Mouse (Mus musculus) spleen, adult 2 months (tissue): ENCODE measurements around the gene Unc93a2. TPM values are rescaled to one million over a fixed set of nuclear protein-coding genes. Genes with fewer than 3 reads are reported as not detected.
"Not testable (repeated sequence)": the region's sequence is repeated elsewhere in the genome, so short reads cannot be mapped to it uniquely, and the experiment has no call there.

Experiments
- DNase-seq, 2 experiments: peaks; one replicate each; pipeline versions ENCODE4 v3.0.0 to v3.0.0-alpha.2; 2012 to 2021; ENCODE audit warnings: low spot score in 2 of 2, low read depth in 1 of 2
- H3K27ac ChIP-seq: fragments of 200-500 bp; 2 replicates; pipeline ENCODE4 v1.5.1; 2012; ENCODE audit warnings: low read length, inconsistent platforms; ENCODE audit not compliant: insufficient read depth
- H3K27me3 ChIP-seq: fragments of 200-500 bp; 2 replicates; pipeline ENCODE4 v1.6.1; 2012; ENCODE audit warnings: mild to moderate bottlenecking, moderate library complexity, low read length, inconsistent platforms; ENCODE audit not compliant: control insufficient read depth, insufficient read depth
- H3K36me3 ChIP-seq: fragments of 200-500 bp; 2 replicates; pipeline ENCODE4 v1.6.1; 2012; ENCODE audit warnings: mild to moderate bottlenecking, low read length, inconsistent platforms; ENCODE audit not compliant: control insufficient read depth, insufficient read depth
- H3K4me1 ChIP-seq: fragments of 200-500 bp; 2 replicates; pipeline ENCODE4 v1.6.1; 2011; ENCODE audit warnings: inconsistent platforms; ENCODE audit not compliant: control insufficient read depth, insufficient read depth, insufficient read length
- H3K4me3 ChIP-seq: fragments of 200-500 bp; 2 replicates; pipeline ENCODE4 v1.5.1; 2011; ENCODE audit warnings: mild to moderate bottlenecking, inconsistent platforms; ENCODE audit not compliant: insufficient read depth, insufficient read length; ENCODE audit errors: extremely low read depth
- WGBS: fragments of 180-500 bp; shearing (Covaris S2); methylation state at CpG from one replicate; pipeline ENCODE4 v1.1.7; 2018; 5-methylcytosine and 5-hydroxymethylcytosine counted together
- polyA plus RNA-seq: library from polyadenylated mRNA; depleted of rRNA; stranded (reverse); fragments of >200 nt; gene quantifications from 2 replicates; pipeline ENCODE4 v1.2.3, GENCODE M21; 2012; rRNA removed

The Unc93a2 gene
- polyA plus RNA-seq, 1 experiment: not detected

GRCm38 (mm10) chr17:7326415-7326814, 58.8 kb downstream of the Unc93a2 start:
- H3K27ac ChIP-seq, H3K4me3 ChIP-seq, H3K27me3 ChIP-seq, DNase-seq, H3K4me1 ChIP-seq, H3K36me3 ChIP-seq: not testable (repeated sequence)
- WGBS: 71% methylated on average over 8 of the region's 8 CpGs

- not testable (repeated sequence) for H3K4me3 ChIP-seq, H3K36me3 ChIP-seq, DNase-seq, H3K27ac ChIP-seq, H3K4me1 ChIP-seq, H3K27me3 ChIP-seq
- 90% methylated on average over 5 of the region's 5 CpGs for WGBS
Observed at GRCm38 (mm10) chr17:7324346-7324745, 60.9 kb downstream of the Unc93a2 start, which contains the start of gene Tcp10a. Gene Tcp10a, plus strand, starts transcription at chr17:7324646.

GRCm38 (mm10) chr17:7319789-7320188, 65.5 kb downstream of the Unc93a2 start:
- not testable (repeated sequence) for H3K4me3 ChIP-seq, H3K27ac ChIP-seq, DNase-seq, H3K27me3 ChIP-seq, H3K4me1 ChIP-seq, H3K36me3 ChIP-seq
- 70% methylated on average over 6 of the region's 6 CpGs for WGBS

GRCm38 (mm10) chr17:7315693-7316382, 69.4 kb downstream of the Unc93a2 start:
- H3K27me3 ChIP-seq, H3K4me1 ChIP-seq, DNase-seq, H3K36me3 ChIP-seq, H3K27ac ChIP-seq, H3K4me3 ChIP-seq: not testable (repeated sequence)
- 43% methylated on average over 8 of the region's 8 CpGs for WGBS

Other genes with a start within 250 kb of the Unc93a2 start
- gene Rps6ka2, start 215.3 kb downstream of the Unc93a2 start, polyA plus RNA-seq: 3.1 and 3.4 TPM in 2 replicates
- not detected in 2 replicates for gene Tcp10a, start 60.8 kb downstream of the Unc93a2 start, polyA plus RNA-seq
- not detected in 2 replicates for gene Ttll2, start 32.8 kb downstream of the Unc93a2 start, polyA plus RNA-seq
- not detected in 2 replicates for gene Gm49630, start 13.5 kb downstream of the Unc93a2 start, polyA plus RNA-seq